Mouse (Mus musculus): ENCODE data around the gene Ube2cbp. TPM values are rescaled to one million over a fixed set of nuclear protein-coding genes. Genes with fewer than 3 reads are reported as not detected.
A peak's percentile ranks its signal among the peaks of the same experiment; 100 is the strongest.

Gene Ube2cbp
- polyA plus RNA-seq, 1 experiment from 2014 or later = 7.4 TPM

- Histone ChIP-seq H3K27ac (ENCODE audit: low read depth, low read length) (no peak overlapping the region), H3K27me3 (replicated peaks; ENCODE audit: control insufficient read depth, insufficient read depth, low read length) (no peaks in the 10 kb centered on the region), H3K36me3 (ENCODE audit: control insufficient read depth, insufficient read depth, low read length) (no peaks in the 10 kb centered on the region), H3K9ac (ENCODE audit: low read depth, low read length) (no peak overlapping the region), H3K4me1 (ENCODE audit: control insufficient read depth, insufficient read depth, low read depth, low read length) (no peaks in the 10 kb centered on the region; the same call in 1 of the 2 replicates), H3K4me3 (ENCODE audit: low read length) (no peak overlapping the region), H3K9me3 (ENCODE audit: control insufficient read depth, low read length) (no peaks in the 10 kb centered on the region), H3K4me2 (ENCODE audit: low read length) (no peak overlapping the region)
- 0 out of 2 replicates have a peak, but pooled peaks have one; percentile 28 for ATAC-seq
- 68% methylated on average over 4 of the region's 4 CpGs for WGBS
Observed at GRCm38 (mm10) chr9:86442248-86442647, 22.5 kb downstream of the Ube2cbp start.

GRCm38 (mm10) chr9:86438337-86439009, 26.3 kb downstream of the Ube2cbp start:
- Histone ChIP-seq H3K36me3 (ENCODE audit: control insufficient read depth, insufficient read depth, low read length) (no peaks in the 10 kb centered on the region), H3K4me2 (ENCODE audit: low read length) (no peak overlapping the region), H3K4me1 (ENCODE audit: control insufficient read depth, insufficient read depth, low read depth, low read length) (no peaks in the 10 kb centered on the region), H3K27ac (ENCODE audit: low read depth, low read length) (no peak overlapping the region), H3K9me3 (ENCODE audit: control insufficient read depth, low read length) (no peaks in the 10 kb centered on the region), H3K27me3 (replicated peaks; ENCODE audit: control insufficient read depth, insufficient read depth, low read length) (no peaks in the 10 kb centered on the region), H3K4me3 (ENCODE audit: low read length) (no peak overlapping the region), H3K9ac (ENCODE audit: low read depth, low read length) (no peak overlapping the region)
- WGBS = 43% methylated on average over 11 of the region's 11 CpGs
- peak; percentile 64 for ATAC-seq

DNA sequence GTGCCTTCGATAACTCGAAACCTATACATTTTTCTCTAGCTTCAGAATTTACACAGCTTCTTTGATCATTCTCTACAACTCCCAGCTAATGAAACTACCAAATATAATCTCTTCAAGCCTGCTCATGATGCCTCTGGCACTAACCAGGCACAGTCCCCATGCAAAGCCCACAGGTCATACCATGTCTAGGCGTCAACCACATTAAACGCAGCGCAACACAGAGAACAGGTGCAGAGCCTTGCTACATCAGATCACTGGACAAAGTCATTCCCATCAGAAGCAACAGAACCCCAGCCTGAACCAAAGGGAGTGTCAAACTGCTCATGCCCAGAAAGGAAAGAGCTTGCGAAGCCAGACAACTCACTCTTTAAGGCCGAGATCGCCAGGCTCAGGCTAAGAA, 28.1 kb downstream of the Ube2cbp start:
- H3K4me2 ChIP-seq (ENCODE audit: low read length) = no peak overlapping the region
- no peaks in the 10 kb centered on the region for H3K4me1 ChIP-seq (ENCODE audit: control insufficient read depth, insufficient read depth, low read depth, low read length)
- no peak for ATAC-seq
- H3K27me3 ChIP-seq (replicated peaks; ENCODE audit: control insufficient read depth, insufficient read depth, low read length) = no peaks in the 10 kb centered on the region
- H3K27ac ChIP-seq (ENCODE audit: low read depth, low read length) = no peak overlapping the region
- no peaks in the 10 kb centered on the region for H3K36me3 ChIP-seq (ENCODE audit: control insufficient read depth, insufficient read depth, low read length)
- no peaks in the 10 kb centered on the region for H3K9me3 ChIP-seq (ENCODE audit: control insufficient read depth, low read length)
- H3K4me3 ChIP-seq (ENCODE audit: low read length) = no peak overlapping the region
- 93% methylated on average over 8 of the region's 8 CpGs for WGBS
- H3K9ac ChIP-seq (ENCODE audit: low read depth, low read length) = no peak overlapping the region

- no peak for ATAC-seq
- WGBS = 92% methylated on average over 3 of the region's 3 CpGs
Observed at GRCm38 (mm10) chr9:86435510-86435909, 29.2 kb downstream of the Ube2cbp start.

GRCm38 (mm10) chr9:86423331-86423730, 41.4 kb downstream of the Ube2cbp start:
- Histone ChIP-seq H3K4me2 (ENCODE audit: low read length) (no peak overlapping the region), H3K4me3 (ENCODE audit: low read length) (no peak overlapping the region)
- ATAC-seq = no peak

More at GRCm38 (mm10) chr9:86435510-86435909, 29.2 kb downstream of the Ube2cbp start:
- Histone ChIP-seq H3K36me3 (ENCODE audit: control insufficient read depth, insufficient read depth, low read length) (no peaks in the 10 kb centered on the region), H3K27me3 (replicated peaks; ENCODE audit: control insufficient read depth, insufficient read depth, low read length) (no peaks in the 10 kb centered on the region), H3K9ac (ENCODE audit: low read depth, low read length) (no peak overlapping the region), H3K27ac (ENCODE audit: low read depth, low read length) (no peak overlapping the region), H3K9me3 (ENCODE audit: control insufficient read depth, low read length) (no peaks in the 10 kb centered on the region), H3K4me3 (ENCODE audit: low read length) (no peak overlapping the region), H3K4me1 (ENCODE audit: control insufficient read depth, insufficient read depth, low read depth, low read length) (no peaks in the 10 kb centered on the region), H3K4me2 (ENCODE audit: low read length) (no peak overlapping the region)

GRCm38 (mm10) chr9:86419366-86419765, 45.4 kb downstream of the Ube2cbp start:
- no peak for ATAC-seq
- H3K4me3 ChIP-seq (ENCODE audit: low read length) = no peak overlapping the region
- H3K27ac ChIP-seq (ENCODE audit: low read depth, low read length) = no peak overlapping the region
- no peak overlapping the region for H3K9ac ChIP-seq (ENCODE audit: low read depth, low read length)
- H3K36me3 ChIP-seq (ENCODE audit: control insufficient read depth, insufficient read depth, low read length) = no peaks in the 10 kb centered on the region
- no peak overlapping the region for H3K4me2 ChIP-seq (ENCODE audit: low read length)
- H3K9me3 ChIP-seq (ENCODE audit: control insufficient read depth, low read length) = no peaks in the 10 kb centered on the region
- H3K4me1 ChIP-seq (ENCODE audit: control insufficient read depth, insufficient read depth, low read depth, low read length) = no peaks in the 10 kb centered on the region
- H3K27me3 ChIP-seq (replicated peaks; ENCODE audit: control insufficient read depth, insufficient read depth, low read length) = no peaks in the 10 kb centered on the region
- 88% methylated on average over 6 of the region's 6 CpGs for WGBS

More at GRCm38 (mm10) chr9:86423331-86423730, 41.4 kb downstream of the Ube2cbp start:
- no peak overlapping the region for H3K9ac ChIP-seq (ENCODE audit: low read depth, low read length)
- no peaks in the 10 kb centered on the region for H3K36me3 ChIP-seq (ENCODE audit: control insufficient read depth, insufficient read depth, low read length)
- WGBS = 89% methylated on average over 4 of the region's 4 CpGs
- no peaks in the 10 kb centered on the region for H3K4me1 ChIP-seq (ENCODE audit: control insufficient read depth, insufficient read depth, low read depth, low read length)
- H3K27me3 ChIP-seq (replicated peaks; ENCODE audit: control insufficient read depth, insufficient read depth, low read length) = no peaks in the 10 kb centered on the region
- no peaks in the 10 kb centered on the region for H3K9me3 ChIP-seq (ENCODE audit: control insufficient read depth, low read length)
- no peak overlapping the region for H3K27ac ChIP-seq (ENCODE audit: low read depth, low read length)

DNA sequence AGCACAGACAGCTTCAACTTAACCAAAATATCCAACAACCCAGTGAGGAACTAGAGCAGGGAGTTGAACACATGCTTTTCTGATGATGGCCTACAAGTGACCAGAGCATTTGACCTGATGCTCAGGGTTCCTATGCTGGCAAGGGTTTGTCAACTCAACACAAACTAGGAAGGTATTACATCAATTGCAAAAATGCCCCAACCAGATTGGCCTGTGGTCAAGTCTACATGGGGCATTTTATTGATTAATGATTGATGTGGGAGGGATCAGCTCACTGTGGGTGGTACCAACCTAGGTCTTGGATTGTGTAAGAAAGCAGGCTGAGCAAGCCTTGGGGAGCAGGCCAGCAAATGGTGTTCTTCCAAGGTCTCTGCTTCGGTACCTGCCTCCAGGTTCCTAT, 46.8 kb downstream of the Ube2cbp start:
- ATAC-seq = no peak
- WGBS = 94% methylated on average over 1 of the region's 1 CpGs
- no peak overlapping the region for H3K4me3 ChIP-seq (ENCODE audit: low read length)

GRCm38 (mm10) chr9:86395785-86396184, 69.0 kb downstream of the Ube2cbp start:
- Histone ChIP-seq H3K4me3 (ENCODE audit: low read length) (no peak overlapping the region), H3K9me3 (ENCODE audit: control insufficient read depth, low read length) (no peaks in the 10 kb centered on the region), H3K4me2 (ENCODE audit: low read length) (no peak overlapping the region), H3K4me1 (ENCODE audit: control insufficient read depth, insufficient read depth, low read depth, low read length) (no peaks in the 10 kb centered on the region), H3K27me3 (replicated peaks; ENCODE audit: control insufficient read depth, insufficient read depth, low read length) (no peaks in the 10 kb centered on the region), H3K27ac (ENCODE audit: low read depth, low read length) (no peak overlapping the region), H3K36me3 (ENCODE audit: control insufficient read depth, insufficient read depth, low read length) (no peaks in the 10 kb centered on the region), H3K9ac (ENCODE audit: low read depth, low read length) (no peak overlapping the region)
- 74% methylated on average over 6 of the region's 6 CpGs for WGBS
- ATAC-seq = no peak

More for the DNA sequence above, 46.8 kb downstream of the Ube2cbp start:
- no peaks in the 10 kb centered on the region for H3K36me3 ChIP-seq (ENCODE audit: control insufficient read depth, insufficient read depth, low read length)
- H3K4me1 ChIP-seq (ENCODE audit: control insufficient read depth, insufficient read depth, low read depth, low read length) = no peaks in the 10 kb centered on the region
- H3K9ac ChIP-seq (ENCODE audit: low read depth, low read length) = no peak overlapping the region
- no peak overlapping the region for H3K4me2 ChIP-seq (ENCODE audit: low read length)
- no peak overlapping the region for H3K27ac ChIP-seq (ENCODE audit: low read depth, low read length)
- H3K9me3 ChIP-seq (ENCODE audit: control insufficient read depth, low read length) = no peaks in the 10 kb centered on the region
- no peaks in the 10 kb centered on the region for H3K27me3 ChIP-seq (replicated peaks; ENCODE audit: control insufficient read depth, insufficient read depth, low read length)

DNA sequence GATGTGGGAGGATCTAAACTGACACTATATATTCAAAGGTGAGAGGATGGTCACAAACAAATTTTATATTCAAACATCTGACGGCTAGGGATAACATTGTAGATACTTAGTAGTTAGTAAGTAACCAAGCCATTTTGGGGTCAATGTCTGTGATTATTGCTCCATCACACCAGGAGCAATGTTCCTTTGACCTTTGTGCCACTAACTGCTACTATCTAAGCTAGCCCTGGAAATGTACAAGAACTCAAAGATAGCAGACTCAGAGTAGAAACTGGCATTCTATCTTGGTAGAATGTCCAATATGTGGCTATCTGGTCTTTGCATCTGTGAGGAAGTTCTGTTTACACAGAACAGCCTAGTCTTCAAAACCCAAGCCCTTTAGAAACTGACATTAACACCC, 69.7 kb downstream of the Ube2cbp start:
- WGBS = 87% methylated on average over 1 of the region's 1 CpGs
- H3K4me2 ChIP-seq (ENCODE audit: low read length) = no peak overlapping the region

More for the DNA sequence above, 69.7 kb downstream of the Ube2cbp start:
- Histone ChIP-seq H3K4me1 (ENCODE audit: control insufficient read depth, insufficient read depth, low read depth, low read length) (no peaks in the 10 kb centered on the region), H3K27ac (ENCODE audit: low read depth, low read length) (no peak overlapping the region), H3K36me3 (ENCODE audit: control insufficient read depth, insufficient read depth, low read length) (no peaks in the 10 kb centered on the region), H3K27me3 (replicated peaks; ENCODE audit: control insufficient read depth, insufficient read depth, low read length) (no peaks in the 10 kb centered on the region), H3K4me3 (ENCODE audit: low read length) (no peak overlapping the region), H3K9ac (ENCODE audit: low read depth, low read length) (no peak overlapping the region), H3K9me3 (ENCODE audit: control insufficient read depth, low read length) (no peaks in the 10 kb centered on the region)
- no peak for ATAC-seq
